Mouse (Mus musculus): Measurements from ENCODE around the gene Rrp1. TPM values are rescaled to one million over a fixed set of nuclear protein-coding genes. Genes with fewer than 3 reads are reported as not detected.
"Not testable (repeated sequence)": the region's sequence is repeated elsewhere in the genome, so short reads cannot be mapped to it uniquely, and the experiment has no call there.

The Rrp1 gene
- polyA plus RNA-seq, 1 experiment = 62.0 TPM

DNA sequence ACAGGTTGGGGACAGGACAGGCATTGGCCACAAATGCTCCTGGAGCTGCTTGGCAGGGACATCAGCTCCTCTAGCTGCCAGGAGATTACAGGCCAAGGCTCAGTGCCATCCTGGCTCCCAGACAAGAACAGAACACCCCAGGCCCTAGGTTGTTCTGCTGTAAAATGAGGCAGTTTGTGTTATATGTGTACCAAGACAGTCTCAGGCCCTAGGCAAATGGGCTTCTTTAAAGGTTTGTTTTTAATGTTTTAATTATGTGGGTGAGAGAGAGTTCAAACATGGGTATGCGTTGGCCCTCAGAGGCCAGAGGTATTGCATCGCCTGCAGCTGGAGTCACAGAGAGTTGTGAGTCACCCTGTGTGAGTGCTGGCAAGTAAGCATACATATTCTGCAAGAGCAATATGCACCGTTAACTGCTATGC lies 52.5 kb downstream of the Rrp1 start:
- 84% methylated on average over 3 of the region's 3 CpGs for WGBS
- no peak for DNase-seq (ENCODE audit: low read depth in 1 of 2, low spot score in 2 of 2)
- no peak overlapping the region for H3K4me3 ChIP-seq (ENCODE audit: extremely low read depth, insufficient read depth, insufficient read length)
- no peaks in the 10 kb centered on the region for H3K27me3 ChIP-seq (ENCODE audit: control insufficient read depth, insufficient read depth, low read length)
- TF ChIP-seq CTCF (IDR thresholded peaks at IDR 0.05; ENCODE audit: extremely low read depth, insufficient read depth, insufficient read length, insufficient replicate concordance) = no peak
- no peak overlapping the region for H3K27ac ChIP-seq (ENCODE audit: insufficient read depth, low read length)
- H3K4me1 ChIP-seq (ENCODE audit: control insufficient read depth, insufficient read depth, insufficient read length) = no peaks in the 10 kb centered on the region
- no peaks in the 10 kb centered on the region for H3K36me3 ChIP-seq (ENCODE audit: control insufficient read depth, insufficient read depth, low read length)

DNA sequence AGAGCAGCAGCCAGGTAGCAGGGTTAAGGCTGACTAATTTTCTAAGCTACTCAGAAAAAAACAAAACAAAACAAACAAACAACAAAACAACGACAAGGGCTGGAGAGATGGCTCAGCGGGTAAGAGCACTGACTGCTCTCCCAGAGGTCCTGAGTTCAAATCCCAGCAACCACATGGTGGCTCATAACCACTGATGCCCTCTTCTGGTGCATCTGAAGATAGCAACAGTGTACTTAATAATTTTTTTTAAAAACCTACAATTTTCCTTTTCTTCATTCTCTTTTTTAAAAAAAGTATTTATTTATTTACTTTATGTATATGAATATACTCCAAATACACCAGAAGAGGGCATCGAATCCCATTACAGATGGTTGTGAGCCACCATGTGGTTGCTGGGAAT lies 53.8 kb downstream of the Rrp1 start:
- H3K4me3 ChIP-seq (ENCODE audit: extremely low read depth, insufficient read depth, insufficient read length); H3K27ac ChIP-seq (ENCODE audit: insufficient read depth, low read length); DNase-seq (ENCODE audit: low read depth in 1 of 2, low spot score in 2 of 2); H3K27me3 ChIP-seq (ENCODE audit: control insufficient read depth, insufficient read depth, low read length); H3K36me3 ChIP-seq (ENCODE audit: control insufficient read depth, insufficient read depth, low read length); H3K4me1 ChIP-seq (ENCODE audit: control insufficient read depth, insufficient read depth, insufficient read length): not testable (repeated sequence)
- 87% methylated on average over 3 of the region's 3 CpGs for WGBS

DNA sequence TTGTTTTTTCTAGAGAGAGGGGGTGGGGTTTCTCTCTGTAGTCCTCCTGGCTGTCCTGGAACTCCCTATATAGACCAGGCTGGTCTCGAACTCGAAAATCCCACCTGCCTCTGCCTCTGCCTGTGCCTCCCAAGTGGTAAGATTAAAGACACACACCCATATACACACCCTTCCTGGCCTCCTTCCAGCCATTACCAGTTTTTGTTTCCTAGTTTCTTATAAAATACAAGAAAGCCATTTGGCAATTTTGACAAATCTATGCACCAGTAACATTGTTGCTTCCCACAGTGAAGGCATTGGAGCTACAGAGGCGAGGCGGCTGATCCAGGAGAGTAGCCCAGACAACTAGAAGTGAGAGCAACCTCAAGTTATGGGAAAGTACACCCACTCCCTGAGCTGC lies 54.6 kb downstream of the Rrp1 start:
- DNase-seq (ENCODE audit: low read depth in 1 of 2, low spot score in 2 of 2) = no peak
- no peak for TF ChIP-seq CTCF (IDR thresholded peaks at IDR 0.05; ENCODE audit: extremely low read depth, insufficient read depth, insufficient read length, insufficient replicate concordance)
- TF ChIP-seq POLR2A (IDR thresholded peaks at IDR 0.05; ENCODE audit: low read depth, low read length) = no peak
- Histone ChIP-seq H3K4me3 (ENCODE audit: extremely low read depth, insufficient read depth, insufficient read length) (no peak overlapping the region), H3K27ac (ENCODE audit: insufficient read depth, low read length) (no peak overlapping the region), H3K36me3 (ENCODE audit: control insufficient read depth, insufficient read depth, low read length) (no peaks in the 10 kb centered on the region), H3K27me3 (ENCODE audit: control insufficient read depth, insufficient read depth, low read length) (no peaks in the 10 kb centered on the region), H3K4me1 (ENCODE audit: control insufficient read depth, insufficient read depth, insufficient read length) (no peaks in the 10 kb centered on the region)
- 81% methylated on average over 4 of the region's 4 CpGs for WGBS

DNA sequence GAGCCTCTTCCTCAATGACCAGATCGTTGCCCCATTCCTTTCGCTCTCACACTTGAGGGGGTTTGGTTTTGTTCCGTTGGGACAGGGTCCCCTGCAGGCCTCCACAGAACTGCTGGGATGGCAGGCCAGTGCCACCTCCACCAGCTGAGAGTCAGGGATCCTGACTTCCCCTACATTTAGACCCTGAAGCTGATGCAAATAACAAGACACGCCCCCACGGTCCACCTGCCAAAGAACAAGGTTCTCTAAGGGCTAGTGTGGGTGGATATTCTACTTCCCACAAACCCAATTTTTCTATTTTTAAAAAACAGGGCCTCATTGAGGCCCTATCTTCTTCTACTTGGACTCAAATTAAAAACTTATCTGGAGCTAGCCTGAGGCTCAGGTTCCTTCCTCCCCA lies 55.1 kb downstream of the Rrp1 start:
- Histone ChIP-seq H3K27me3 (ENCODE audit: control insufficient read depth, insufficient read depth, low read length) (no peaks in the 10 kb centered on the region), H3K4me3 (ENCODE audit: extremely low read depth, insufficient read depth, insufficient read length) (no peak overlapping the region), H3K27ac (ENCODE audit: insufficient read depth, low read length) (no peak overlapping the region), H3K4me1 (ENCODE audit: control insufficient read depth, insufficient read depth, insufficient read length) (no peaks in the 10 kb centered on the region), H3K36me3 (ENCODE audit: control insufficient read depth, insufficient read depth, low read length) (no peaks in the 10 kb centered on the region)
- DNase-seq (ENCODE audit: low read depth in 1 of 2, low spot score in 2 of 2) = no peak
- WGBS = 69% methylated on average over 5 of the region's 5 CpGs
- TF ChIP-seq CTCF (IDR thresholded peaks at IDR 0.05; ENCODE audit: extremely low read depth, insufficient read depth, insufficient read length, insufficient replicate concordance) (no peak), POLR2A (IDR thresholded peaks at IDR 0.05; ENCODE audit: low read depth, low read length) (no peak)

DNA sequence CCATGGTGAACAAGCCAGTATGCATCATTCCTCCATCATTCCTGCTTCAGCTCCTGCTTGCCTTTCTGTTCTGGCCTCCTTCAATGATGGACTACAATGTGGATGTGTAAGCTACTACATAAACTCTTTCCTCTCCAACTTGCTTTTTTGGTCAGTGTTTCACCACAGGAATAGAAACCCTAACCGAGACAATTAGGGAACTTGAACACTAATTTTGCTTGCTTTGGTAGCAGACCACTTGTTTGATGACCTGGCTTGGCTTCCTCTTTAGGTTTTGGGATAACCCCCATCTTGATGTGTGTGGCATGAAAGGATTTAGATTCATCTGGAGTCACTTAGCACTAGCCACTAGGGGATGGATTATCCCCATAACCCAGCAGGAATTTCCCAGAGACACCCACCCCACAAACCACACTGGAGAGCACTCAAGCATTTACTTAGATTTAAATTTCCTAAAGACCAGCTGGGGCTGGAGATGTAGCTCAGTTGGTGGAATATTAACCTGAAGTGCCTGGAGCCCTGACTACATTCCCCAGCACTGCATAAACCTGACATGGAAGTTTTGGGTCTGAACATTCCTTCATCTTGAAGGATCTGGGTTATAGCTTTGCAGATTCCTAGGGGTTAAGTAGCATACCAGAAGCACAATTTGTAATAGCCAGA lies 56.8 kb downstream of the Rrp1 start:
- Histone ChIP-seq H3K4me1 (ENCODE audit: control insufficient read depth, insufficient read depth, insufficient read length) (peaks cover 2% of the 10 kb centered on the region; the same call in 1 of the 2 replicates), H3K4me3 (ENCODE audit: extremely low read depth, insufficient read depth, insufficient read length) (no peak overlapping the region), H3K36me3 (ENCODE audit: control insufficient read depth, insufficient read depth, low read length) (no peaks in the 10 kb centered on the region), H3K27me3 (ENCODE audit: control insufficient read depth, insufficient read depth, low read length) (no peaks in the 10 kb centered on the region), H3K27ac (ENCODE audit: insufficient read depth, low read length) (no peak overlapping the region)
- no peak for TF ChIP-seq CTCF (IDR thresholded peaks at IDR 0.05; ENCODE audit: extremely low read depth, insufficient read depth, insufficient read length, insufficient replicate concordance)
- no peak for TF ChIP-seq POLR2A (IDR thresholded peaks at IDR 0.05; ENCODE audit: low read depth, low read length)
- WGBS = 25% methylated on average over 1 of the region's 1 CpGs
- DNase-seq (ENCODE audit: low read depth in 1 of 2, low spot score in 2 of 2) = no peak

DNA sequence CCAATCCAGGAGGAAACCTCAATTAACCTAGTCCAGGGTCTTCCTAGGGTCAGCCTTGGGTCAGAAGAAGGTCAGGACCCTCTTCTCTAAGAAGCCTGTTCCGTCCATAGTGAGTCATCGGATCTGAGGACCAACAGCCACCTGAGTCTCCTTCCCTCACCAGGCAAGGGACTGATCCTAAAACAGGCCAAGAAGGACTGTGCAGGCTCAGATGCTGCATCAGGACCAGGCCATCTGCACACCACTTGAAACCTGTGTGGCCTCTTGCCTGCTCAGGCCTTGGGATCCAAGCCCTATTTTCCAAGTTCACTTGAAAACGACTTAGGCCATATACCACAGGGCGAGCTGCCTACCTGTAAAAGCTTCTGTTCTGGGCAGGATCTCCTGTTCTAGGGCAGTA lies 59.6 kb downstream of the Rrp1 start:
- H3K27ac ChIP-seq (ENCODE audit: insufficient read depth, low read length) = no peak overlapping the region
- TF ChIP-seq CTCF (IDR thresholded peaks at IDR 0.05; ENCODE audit: extremely low read depth, insufficient read depth, insufficient read length, insufficient replicate concordance) (no peak), POLR2A (IDR thresholded peaks at IDR 0.05; ENCODE audit: low read depth, low read length) (no peak)
- H3K4me3 ChIP-seq (ENCODE audit: extremely low read depth, insufficient read depth, insufficient read length) = no peak overlapping the region
- WGBS = 92% methylated on average over 4 of the region's 4 CpGs
- H3K27me3 ChIP-seq (ENCODE audit: control insufficient read depth, insufficient read depth, low read length) = no peaks in the 10 kb centered on the region
- no peak for DNase-seq (ENCODE audit: low read depth in 1 of 2, low spot score in 2 of 2)
- H3K4me1 ChIP-seq (ENCODE audit: control insufficient read depth, insufficient read depth, insufficient read length) = peaks cover 7% of the 10 kb centered on the region; the same call in 1 of the 2 replicates
- H3K36me3 ChIP-seq (ENCODE audit: control insufficient read depth, insufficient read depth, low read length) = no peaks in the 10 kb centered on the region

DNA sequence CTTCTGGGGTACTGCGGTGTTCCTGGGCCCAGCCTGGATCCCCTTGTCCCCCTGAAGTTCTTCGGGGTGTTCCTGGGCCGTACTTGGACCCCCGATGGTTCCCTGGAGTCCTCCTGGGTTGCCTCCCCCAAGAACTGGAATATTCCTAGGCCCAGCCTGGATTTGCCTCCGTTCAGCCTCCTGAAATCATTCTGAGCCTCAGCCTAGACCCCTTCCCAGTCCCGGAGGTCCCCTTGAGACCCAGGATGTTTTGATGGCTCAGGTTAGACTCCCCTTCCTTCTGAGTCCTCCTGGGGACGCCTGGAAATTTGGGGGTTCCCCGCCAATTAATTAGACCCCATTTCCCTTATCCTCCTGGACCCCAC lies 60.2 kb downstream of the Rrp1 start:
- no peak for DNase-seq (ENCODE audit: low read depth in 1 of 2, low spot score in 2 of 2)
- WGBS = 67% methylated on average over 8 of the region's 8 CpGs
- Histone ChIP-seq H3K27me3 (ENCODE audit: control insufficient read depth, insufficient read depth, low read length) (no peaks in the 10 kb centered on the region), H3K27ac (ENCODE audit: insufficient read depth, low read length) (no peak overlapping the region), H3K4me3 (ENCODE audit: extremely low read depth, insufficient read depth, insufficient read length) (peak overlapping the region; percentile 68; the same call in 1 of the 2 replicates), H3K4me1 (ENCODE audit: control insufficient read depth, insufficient read depth, insufficient read length) (peaks cover 7% of the 10 kb centered on the region; the same call in 1 of the 2 replicates), H3K36me3 (ENCODE audit: control insufficient read depth, insufficient read depth, low read length) (no peaks in the 10 kb centered on the region)
- no peak for TF ChIP-seq POLR2A (IDR thresholded peaks at IDR 0.05; ENCODE audit: low read depth, low read length)
- TF ChIP-seq CTCF (IDR thresholded peaks at IDR 0.05; ENCODE audit: extremely low read depth, insufficient read depth, insufficient read length, insufficient replicate concordance) = no peak

All from spleen, adult 2 months (tissue).